Mouse (Mus musculus) liver, embryonic 12.5 days (tissue): ENCODE results near the gene Jmjd1c. TPM values are rescaled to one million over a fixed set of nuclear protein-coding genes. Genes with fewer than 3 reads are reported as not detected.

Experiments
- ATAC-seq: fragments of 200-750 bp; cut with Nextera tagmentation; 2 replicates; pipeline ENCODE4 v1.8.0; 2017; ENCODE audit warnings: moderate number of reproducible peaks, mild to moderate bottlenecking, moderate library complexity
- H3K27ac ChIP-seq: fragments of 300-500 bp; sonication (generic); 2 replicates; pipeline ENCODE4 v1.5.1; 2016; ENCODE audit warnings: mild to moderate bottlenecking
- H3K27me3 ChIP-seq: fragments of 300-500 bp; sonication (generic); replicated peaks from 2 replicates; pipeline ENCODE4 v1.6.1; 2016; ENCODE audit warnings: mild to moderate bottlenecking, moderate library complexity
- H3K36me3 ChIP-seq: fragments of 300-500 bp; sonication (generic); 2 replicates; pipeline ENCODE4 v1.6.1; 2016; ENCODE audit warnings: mild to moderate bottlenecking, moderate library complexity
- H3K4me1 ChIP-seq: fragments of 300-500 bp; sonication (generic); 2 replicates; pipeline ENCODE4 v1.6.1; 2016
- H3K4me2 ChIP-seq: fragments of 300-500 bp; sonication (generic); 2 replicates; pipeline ENCODE4 v1.6.1; 2016; ENCODE audit warnings: mild to moderate bottlenecking, moderate library complexity
- H3K4me3 ChIP-seq: fragments of 300-500 bp; sonication (generic); 2 replicates; pipeline ENCODE4 v1.5.1; 2016; ENCODE audit warnings: mild to moderate bottlenecking, moderate library complexity
- H3K9ac ChIP-seq: fragments of 300-500 bp; sonication (generic); 2 replicates; pipeline ENCODE4 v1.6.1; 2016; ENCODE audit warnings: mild to moderate bottlenecking, moderate library complexity
- H3K9me3 ChIP-seq: fragments of 300-500 bp; sonication (generic); replicated peaks from 2 replicates; pipeline ENCODE4 v1.6.1; 2016; ENCODE audit warnings: mild to moderate bottlenecking, moderate library complexity
- WGBS: fragments of 180-500 bp; shearing (Covaris S2); methylation state at CpG from one replicate; pipeline ENCODE4 v1.1.7; 2016; ENCODE audit not compliant: insufficient replicate concordance; 5-methylcytosine and 5-hydroxymethylcytosine counted together
- polyA plus RNA-seq: library from polyadenylated mRNA; unstranded; fragments of >200 nt; fragmentation: Nextera tagmentation; extraction: Ambion mirVana; gene quantifications from 2 replicates; pipeline ENCODE4 v1.2.1, GENCODE M21; 2016

Jmjd1c gene
- polyA plus RNA-seq, 1 experiment from 2014 or later: 16.1 TPM

DNA sequence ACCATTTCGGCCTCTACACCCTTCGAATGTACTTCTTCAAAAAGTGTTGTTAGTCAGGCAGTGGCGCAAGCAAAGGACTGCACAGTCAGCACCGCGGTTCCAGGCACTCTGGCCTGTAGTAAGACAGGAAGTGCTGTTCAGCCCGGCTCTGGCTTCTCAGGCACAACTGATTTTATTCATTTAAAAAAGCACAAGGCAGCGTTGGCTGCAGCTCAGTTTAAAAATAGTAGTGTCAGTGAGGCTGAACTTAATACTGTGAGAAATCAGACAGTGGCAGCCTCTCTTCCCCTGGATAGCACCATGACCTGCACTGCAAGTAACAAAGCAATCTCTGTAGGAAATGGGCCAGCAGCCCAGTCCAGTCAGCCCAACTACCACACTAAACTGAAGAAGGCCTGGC lies 130.2 kb downstream of the Jmjd1c start:
- Histone ChIP-seq H3K4me2 (no peak overlapping the region), H3K9me3 (no peaks in the 10 kb centered on the region), H3K27ac (no peak overlapping the region), H3K4me1 (no peaks in the 10 kb centered on the region), H3K36me3 (peaks cover 74% of the 10 kb centered on the region), H3K4me3 (no peak overlapping the region), H3K27me3 (no peaks in the 10 kb centered on the region), H3K9ac (no peak overlapping the region)
- no peak for ATAC-seq
- WGBS: 58% methylated on average over 7 of the region's 7 CpGs

DNA sequence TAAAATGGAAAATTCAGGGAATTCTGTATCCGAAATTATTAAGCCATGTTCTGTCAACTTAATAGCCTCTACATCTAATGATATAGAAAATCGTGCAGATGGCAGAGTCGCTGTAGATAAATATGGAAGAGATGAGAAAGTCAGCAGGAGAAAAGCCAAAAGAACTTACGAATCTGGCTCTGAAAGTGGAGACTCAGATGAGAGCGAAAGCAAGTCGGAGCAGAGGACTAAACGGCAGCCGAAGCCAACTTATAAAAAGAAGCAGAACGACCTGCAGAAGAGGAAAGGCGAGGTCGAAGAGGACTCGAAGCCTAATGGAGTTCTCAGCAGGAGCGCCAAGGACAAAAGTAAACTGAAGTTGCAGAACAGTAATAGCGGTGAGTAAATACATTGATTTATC lies 130.6 kb downstream of the Jmjd1c start:
- ATAC-seq: no peak

DNA sequence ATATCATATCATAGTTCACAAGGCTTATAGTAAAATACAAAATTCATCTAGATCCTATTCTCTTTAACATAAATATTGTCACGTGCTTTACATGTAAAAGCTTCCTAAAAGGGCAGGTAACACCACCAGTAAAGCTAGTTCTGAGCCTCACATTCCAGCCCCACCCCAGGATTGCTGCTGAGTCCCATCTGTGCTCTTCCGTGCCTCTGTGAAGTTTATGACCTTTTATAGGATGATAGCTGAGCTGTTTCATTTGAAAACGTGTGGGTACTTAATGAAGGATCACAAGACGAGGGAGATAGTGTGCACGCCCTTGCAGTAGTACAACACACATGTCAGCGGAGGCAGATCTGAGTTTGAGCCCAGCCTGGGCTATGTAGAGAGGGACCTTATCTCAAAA lies 134.5 kb downstream of the Jmjd1c start:
- Histone ChIP-seq H3K27ac (no peak overlapping the region), H3K27me3 (no peaks in the 10 kb centered on the region), H3K36me3 (peaks cover 77% of the 10 kb centered on the region), H3K4me2 (no peak overlapping the region), H3K9ac (no peak overlapping the region), H3K4me3 (no peak overlapping the region), H3K9me3 (no peaks in the 10 kb centered on the region), H3K4me1 (no peaks in the 10 kb centered on the region)
- WGBS: 76% methylated on average over 6 of the region's 6 CpGs
- ATAC-seq: no peak

More for the DNA sequence above, 130.6 kb downstream of the Jmjd1c start:
- H3K27ac ChIP-seq: no peak overlapping the region
- H3K4me2 ChIP-seq: no peak overlapping the region
- H3K4me3 ChIP-seq: no peak overlapping the region
- H3K27me3 ChIP-seq: no peaks in the 10 kb centered on the region
- 83% methylated on average over 14 of the region's 14 CpGs for WGBS
- H3K9ac ChIP-seq: no peak overlapping the region
- peaks cover 73% of the 10 kb centered on the region for H3K36me3 ChIP-seq
- H3K4me1 ChIP-seq: no peaks in the 10 kb centered on the region
- no peaks in the 10 kb centered on the region for H3K9me3 ChIP-seq

- Histone ChIP-seq H3K4me3 (no peak overlapping the region), H3K27me3 (no peaks in the 10 kb centered on the region), H3K9me3 (no peaks in the 10 kb centered on the region), H3K9ac (no peak overlapping the region), H3K27ac (no peak overlapping the region), H3K4me1 (peaks cover 6% of the 10 kb centered on the region; the same call in 1 of the 2 replicates), H3K4me2 (no peak overlapping the region), H3K36me3 (peaks cover 88% of the 10 kb centered on the region)
- WGBS: 81% methylated on average over 4 of the region's 4 CpGs
- ATAC-seq: no peak
These were observed 151.2 kb downstream of the Jmjd1c start for GRCm38 (mm10) chr10:67247145-67247544.

- H3K27ac ChIP-seq: no peak overlapping the region
- H3K4me3 ChIP-seq: no peak overlapping the region
- no peaks in the 10 kb centered on the region for H3K27me3 ChIP-seq
- 73% methylated on average over 2 of the region's 2 CpGs for WGBS
- no peak overlapping the region for H3K4me2 ChIP-seq
- no peaks in the 10 kb centered on the region for H3K9me3 ChIP-seq
- peaks cover 6% of the 10 kb centered on the region; the same call in 1 of the 2 replicates for H3K4me1 ChIP-seq
- ATAC-seq: no peak
- H3K9ac ChIP-seq: no peak overlapping the region
- H3K36me3 ChIP-seq: peaks cover 91% of the 10 kb centered on the region
These were observed 153.6 kb downstream of the Jmjd1c start for GRCm38 (mm10) chr10:67249486-67249885.

DNA sequence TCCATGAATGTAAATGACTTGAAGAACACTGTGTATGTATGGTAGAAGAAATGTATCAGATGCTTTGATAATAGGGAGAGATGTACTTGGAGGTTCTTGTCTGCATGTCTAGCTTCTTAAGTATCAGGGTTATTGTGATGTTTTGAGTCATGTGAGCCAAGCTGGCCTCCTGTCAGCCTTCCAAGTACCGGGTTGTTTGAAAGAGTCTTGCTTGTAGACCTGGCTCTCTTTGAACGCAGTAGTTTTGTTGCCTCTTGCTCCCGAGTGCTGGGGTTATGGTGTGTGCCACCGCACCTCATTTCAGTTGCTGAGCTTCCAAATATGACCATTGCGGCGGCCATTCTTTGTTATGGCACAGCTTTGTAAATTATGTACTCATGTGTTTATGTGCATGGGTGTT lies 154.9 kb downstream of the Jmjd1c start:
- H3K9me3 ChIP-seq: no peaks in the 10 kb centered on the region
- no peak overlapping the region for H3K27ac ChIP-seq
- no peaks in the 10 kb centered on the region for H3K27me3 ChIP-seq
- WGBS: 90% methylated on average over 6 of the region's 6 CpGs
- H3K4me3 ChIP-seq: no peak overlapping the region
- H3K9ac ChIP-seq: no peak overlapping the region
- H3K36me3 ChIP-seq: peaks cover 92% of the 10 kb centered on the region
- no peak for ATAC-seq
- H3K4me1 ChIP-seq: peaks cover 6% of the 10 kb centered on the region; the same call in 1 of the 2 replicates
- no peak overlapping the region for H3K4me2 ChIP-seq

GRCm38 (mm10) chr10:67252353-67252752 lies 156.4 kb downstream of the Jmjd1c start:
- Histone ChIP-seq H3K4me1 (peaks cover 6% of the 10 kb centered on the region; the same call in 1 of the 2 replicates), H3K36me3 (peaks cover 89% of the 10 kb centered on the region), H3K27me3 (no peaks in the 10 kb centered on the region), H3K4me3 (no peak overlapping the region), H3K9ac (no peak overlapping the region), H3K27ac (no peak overlapping the region), H3K4me2 (no peak overlapping the region), H3K9me3 (no peaks in the 10 kb centered on the region)
- 66% methylated on average over 5 of the region's 5 CpGs for WGBS
- ATAC-seq: no peak

DNA sequence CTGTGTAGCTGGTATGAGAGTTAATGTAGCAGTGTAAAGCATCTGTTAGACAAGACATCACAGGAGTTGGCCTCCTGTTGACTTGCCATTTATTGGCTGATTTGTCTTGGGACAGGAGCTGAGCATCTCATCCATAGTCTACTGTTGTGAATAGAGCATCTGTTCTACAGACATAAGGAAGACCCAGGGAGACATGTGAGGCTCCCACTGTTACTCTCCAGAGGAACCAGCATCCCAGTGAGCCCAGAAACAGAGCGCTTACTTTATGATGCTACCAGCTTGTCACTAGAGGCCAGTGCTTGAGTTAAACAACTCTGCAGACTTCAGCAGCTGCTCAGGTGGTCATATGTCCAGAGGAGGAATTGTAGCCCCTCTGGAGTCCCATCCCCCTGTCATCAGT lies 157.2 kb downstream of the Jmjd1c start:
- no peak for ATAC-seq
- H3K9ac ChIP-seq: no peak overlapping the region
- H3K4me3 ChIP-seq: no peak overlapping the region
- WGBS: 88% methylated on average over 1 of the region's 1 CpGs
- H3K27me3 ChIP-seq: no peaks in the 10 kb centered on the region
- H3K36me3 ChIP-seq: peaks cover 88% of the 10 kb centered on the region
- H3K4me1 ChIP-seq: peaks cover 6% of the 10 kb centered on the region; the same call in 1 of the 2 replicates
- H3K27ac ChIP-seq: no peak overlapping the region
- H3K4me2 ChIP-seq: no peak overlapping the region
- no peaks in the 10 kb centered on the region for H3K9me3 ChIP-seq

DNA sequence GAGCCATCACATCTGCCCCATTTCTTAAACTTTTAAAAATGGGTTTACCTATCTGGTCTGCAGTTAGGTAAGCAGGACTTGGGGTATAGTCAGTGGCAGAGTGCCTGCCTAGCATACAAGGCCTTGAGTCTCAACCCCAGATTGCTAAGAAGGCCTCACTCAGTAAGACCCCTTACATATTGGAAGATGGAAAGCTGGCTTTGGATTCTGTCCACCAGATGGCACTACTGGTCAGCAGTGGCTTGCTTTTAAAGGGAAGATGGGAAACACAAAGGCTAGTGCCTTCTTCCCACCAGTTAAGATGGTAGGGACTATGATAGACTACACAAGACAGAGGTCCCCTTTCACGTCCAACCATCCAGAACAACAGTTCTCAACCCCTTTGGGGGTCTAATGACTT lies 168.9 kb downstream of the Jmjd1c start:
- Histone ChIP-seq H3K9ac (no peak overlapping the region), H3K36me3 (peaks cover 37% of the 10 kb centered on the region), H3K4me2 (no peak overlapping the region), H3K27me3 (no peaks in the 10 kb centered on the region), H3K4me1 (no peaks in the 10 kb centered on the region), H3K9me3 (no peaks in the 10 kb centered on the region), H3K27ac (no peak overlapping the region), H3K4me3 (no peak overlapping the region)
- ATAC-seq: no peak
- 35% methylated on average over 1 of the region's 1 CpGs for WGBS

GRCm38 (mm10) chr10:67275916-67276315 lies 180.0 kb downstream of the Jmjd1c start:
- H3K27me3 ChIP-seq: no peaks in the 10 kb centered on the region
- no peak overlapping the region for H3K4me2 ChIP-seq
- peaks cover 8% of the 10 kb centered on the region for H3K4me1 ChIP-seq
- ATAC-seq: no peak
- H3K9ac ChIP-seq: no peak overlapping the region
- H3K4me3 ChIP-seq: no peak overlapping the region
- H3K27ac ChIP-seq: no peak overlapping the region
- H3K9me3 ChIP-seq: no peaks in the 10 kb centered on the region
- H3K36me3 ChIP-seq: peaks cover 41% of the 10 kb centered on the region

- Histone ChIP-seq H3K9ac (no peak overlapping the region), H3K36me3 (no peaks in the 10 kb centered on the region), H3K4me2 (peak overlapping the region; percentile 92; the same call in 1 of the 2 replicates), H3K27me3 (no peaks in the 10 kb centered on the region), H3K4me3 (no peak overlapping the region), H3K4me1 (peaks cover 39% of the 10 kb centered on the region), H3K9me3 (no peaks in the 10 kb centered on the region), H3K27ac (no peak overlapping the region)
- 60% methylated on average over 8 of the region's 8 CpGs for WGBS
- ATAC-seq: no peak
These were observed 185.9 kb downstream of the Jmjd1c start for GRCm38 (mm10) chr10:67281852-67282251.

DNA sequence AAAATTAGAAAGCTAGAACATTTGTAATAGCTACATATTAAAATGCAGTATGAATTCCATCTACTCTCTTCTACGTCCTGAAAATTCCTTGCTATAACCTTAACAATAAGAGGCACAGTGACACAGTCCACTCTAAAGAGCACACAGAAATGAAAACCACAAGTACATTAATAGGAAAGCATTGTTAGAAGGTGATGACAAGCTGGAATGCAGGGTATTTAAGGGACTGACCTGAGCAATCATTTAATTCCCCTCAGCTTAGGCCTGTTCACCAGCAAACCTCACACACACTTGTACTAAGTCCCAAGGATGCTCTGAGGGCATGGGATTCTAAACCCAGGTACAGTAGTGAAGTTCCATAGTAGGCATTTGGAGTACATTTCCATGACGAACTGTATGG lies 186.6 kb downstream of the Jmjd1c start:
- Histone ChIP-seq H3K9me3 (no peaks in the 10 kb centered on the region), H3K4me1 (peaks cover 38% of the 10 kb centered on the region), H3K9ac (0 out of 2 replicates have a peak overlapping the region, but pooled peaks have one; percentile 25), H3K36me3 (no peaks in the 10 kb centered on the region), H3K27ac (no peak overlapping the region), H3K27me3 (no peaks in the 10 kb centered on the region), H3K4me2 (peak overlapping the region; percentile 92), H3K4me3 (no peak overlapping the region)
- ATAC-seq: no peak
- 74% methylated on average over 2 of the region's 2 CpGs for WGBS

GRCm38 (mm10) chr10:67283516-67283915 lies 187.6 kb downstream of the Jmjd1c start:
- H3K4me1 ChIP-seq: peaks cover 38% of the 10 kb centered on the region
- ATAC-seq: no peak
- WGBS: 81% methylated on average over 9 of the region's 9 CpGs
- H3K27me3 ChIP-seq: no peaks in the 10 kb centered on the region
- H3K4me2 ChIP-seq: peak overlapping the region; percentile 92
- 0 out of 2 replicates have a peak overlapping the region, but pooled peaks have one; percentile 14 for H3K27ac ChIP-seq
- H3K4me3 ChIP-seq: peak overlapping the region; percentile 92
- no peaks in the 10 kb centered on the region for H3K9me3 ChIP-seq
- peak overlapping the region; percentile 92 for H3K9ac ChIP-seq
- no peaks in the 10 kb centered on the region for H3K36me3 ChIP-seq
